Mouse (Mus musculus): ENCODE measurements around the gene Itk.

DNA sequence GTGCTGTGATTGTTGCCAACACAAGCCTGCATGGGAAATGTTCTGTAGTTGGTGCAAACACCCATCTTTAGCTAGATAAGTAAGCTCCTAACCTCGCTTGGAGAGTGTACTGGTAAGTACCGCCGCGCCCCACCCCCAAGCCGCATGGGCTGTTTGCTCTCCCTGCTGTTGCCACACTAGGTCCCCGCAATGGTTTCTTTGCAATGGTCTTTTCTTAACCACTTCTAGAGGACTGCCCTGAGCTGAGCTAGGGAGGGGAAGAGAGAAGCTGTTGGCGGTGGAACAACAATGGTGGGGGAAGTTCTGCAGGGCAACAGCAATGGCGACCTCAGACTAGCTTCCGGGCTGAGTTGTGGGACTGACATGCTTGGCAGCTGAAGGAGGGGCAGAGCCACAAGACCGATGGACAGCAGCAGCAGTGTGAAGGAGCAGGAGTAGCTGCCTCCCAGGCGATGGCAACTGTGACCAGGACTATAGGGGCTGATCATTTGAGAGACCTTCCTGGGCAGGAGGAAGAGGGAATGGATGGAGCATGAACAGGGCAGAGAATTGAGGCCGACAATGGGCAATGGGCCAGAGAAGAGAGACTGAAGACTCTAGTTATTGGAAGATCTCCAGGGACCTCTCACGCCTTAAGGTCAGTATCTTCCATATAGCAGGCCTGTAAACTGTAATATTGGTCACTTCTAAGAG is 7.0 kb upstream of the Itk start, which contains the start of gene Fam71b:
- no peak for TF ChIP-seq POLR2A (IDR thresholded peaks at IDR 0.05; ENCODE audit: low read depth, low read length)
- no peak for TF ChIP-seq CTCF (IDR thresholded peaks at IDR 0.05; ENCODE audit: extremely low read depth, insufficient read depth, insufficient read length, insufficient replicate concordance)
